Mouse (Mus musculus) stomach, embryonic 16.5 days (tissue): ENCODE measurements around the gene Zfp385b. TPM values are rescaled to one million over a fixed set of nuclear protein-coding genes. Genes with fewer than 3 reads are reported as not detected.
A peak's percentile ranks its signal among the peaks of the same experiment; 100 is the strongest.

Source experiments
- ATAC-seq: fragments of 200-750 bp; cut with Nextera tagmentation; 2 replicates; pipeline ENCODE4 v1.8.0; 2017; ENCODE audit warnings: moderate number of reproducible peaks, moderate TSS enrichment; ENCODE audit not compliant: insufficient read depth, low FRiP score
- H3K27ac ChIP-seq: fragments of 300-500 bp; sonication (generic); 2 replicates; pipeline ENCODE4 v1.5.1; 2014; ENCODE audit warnings: low read length
- H3K27me3 ChIP-seq: fragments of 300-500 bp; sonication (generic); 2 replicates; pipeline ENCODE4 v1.6.1; 2014; ENCODE audit warnings: low read length, control low read depth, mixed read lengths; ENCODE audit not compliant: control insufficient read depth, insufficient read depth
- H3K36me3 ChIP-seq: fragments of 300-500 bp; sonication (generic); 2 replicates; pipeline ENCODE4 v1.6.1; 2014; ENCODE audit warnings: low read length; ENCODE audit not compliant: control insufficient read depth, insufficient read depth
- H3K4me1 ChIP-seq: fragments of 300-500 bp; sonication (generic); 2 replicates; pipeline ENCODE4 v1.6.1; 2014; ENCODE audit warnings: low read length, control low read depth, mixed read lengths; ENCODE audit not compliant: control insufficient read depth, insufficient read depth
- H3K4me2 ChIP-seq: fragments of 300-500 bp; sonication (generic); 2 replicates; pipeline ENCODE4 v1.6.1; 2014; ENCODE audit warnings: low read depth, low read length, mixed read lengths
- H3K4me3 ChIP-seq: fragments of 300-500 bp; sonication (generic); replicated peaks from 2 replicates; pipeline ENCODE4 v1.5.1; 2014; ENCODE audit warnings: mild to moderate bottlenecking, low read length
- H3K9ac ChIP-seq: fragments of 300-500 bp; sonication (generic); 2 replicates; pipeline ENCODE4 v1.6.1; 2014; ENCODE audit warnings: low read length
- H3K9me3 ChIP-seq: fragments of 300-500 bp; sonication (generic); replicated peaks from 2 replicates; pipeline ENCODE4 v1.6.1; 2016; ENCODE audit warnings: low read length, control low read depth; ENCODE audit not compliant: control insufficient read depth
- WGBS: fragments of 180-500 bp; shearing (Covaris S2); extraction: QIAGEN DNeasy Blood & Tissue Kit; methylation state at CpG from one replicate; pipeline ENCODE4 v1.1.7; 2014; 5-methylcytosine and 5-hydroxymethylcytosine counted together
- polyA plus RNA-seq: library from polyadenylated mRNA; unstranded; fragments of >200 nt; fragmentation: Nextera tagmentation; extraction: Ambion mirVana; gene quantifications from 2 replicates; pipeline ENCODE4 v1.2.1, GENCODE M21; 2015

Gene Zfp385b
- polyA plus RNA-seq, 1 experiment from 2014 or later = 5.6 TPM

- Histone ChIP-seq H3K9me3 (no peaks in the 10 kb centered on the region), H3K27me3 (no peaks in the 10 kb centered on the region), H3K27ac (no peak overlapping the region), H3K4me3 (peak overlapping the region; percentile 27), H3K4me1 (no peaks in the 10 kb centered on the region), H3K4me2 (peak overlapping the region; percentile 49), H3K36me3 (no peaks in the 10 kb centered on the region), H3K9ac (peak overlapping the region; percentile 49; the same call in 1 of the 2 replicates)
- WGBS = 24% methylated on average over 19 of the region's 19 CpGs
- ATAC-seq = no peak
These were observed 116.4 kb downstream of the Zfp385b start for GRCm38 (mm10) chr2:77703080-77703479.

- Histone ChIP-seq H3K4me3 (no peak overlapping the region), H3K9ac (no peak overlapping the region), H3K27ac (no peak overlapping the region), H3K4me1 (no peaks in the 10 kb centered on the region), H3K27me3 (no peaks in the 10 kb centered on the region), H3K4me2 (no peak overlapping the region), H3K36me3 (no peaks in the 10 kb centered on the region), H3K9me3 (no peaks in the 10 kb centered on the region)
- WGBS = 75% methylated on average over 8 of the region's 8 CpGs
- ATAC-seq = no peak
These were observed 128.3 kb downstream of the Zfp385b start for GRCm38 (mm10) chr2:77691174-77691573.

DNA sequence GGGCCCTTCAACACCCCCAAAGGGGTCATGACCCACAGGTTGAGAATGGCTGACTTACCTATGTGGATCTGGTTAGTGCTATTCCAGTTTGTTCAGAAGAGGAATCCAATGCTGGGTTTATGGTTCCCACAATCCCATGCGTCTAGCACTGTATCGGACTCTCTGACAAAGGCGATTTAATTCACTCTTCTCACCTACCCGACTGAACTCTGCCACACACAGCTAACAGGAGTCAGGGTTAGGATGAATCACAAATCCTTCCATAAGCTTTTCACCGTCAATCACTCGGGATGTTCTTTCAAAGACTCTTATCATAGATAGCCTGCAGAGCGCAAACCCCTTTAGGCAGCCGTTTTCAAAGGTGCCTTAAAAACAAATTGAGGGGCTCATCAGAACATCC lies 129.1 kb downstream of the Zfp385b start:
- Histone ChIP-seq H3K9ac (no peak overlapping the region), H3K4me2 (no peak overlapping the region), H3K9me3 (no peaks in the 10 kb centered on the region), H3K4me3 (no peak overlapping the region), H3K36me3 (no peaks in the 10 kb centered on the region), H3K27ac (no peak overlapping the region), H3K27me3 (no peaks in the 10 kb centered on the region), H3K4me1 (no peaks in the 10 kb centered on the region)
- 75% methylated on average over 8 of the region's 8 CpGs for WGBS
- ATAC-seq = no peak

DNA sequence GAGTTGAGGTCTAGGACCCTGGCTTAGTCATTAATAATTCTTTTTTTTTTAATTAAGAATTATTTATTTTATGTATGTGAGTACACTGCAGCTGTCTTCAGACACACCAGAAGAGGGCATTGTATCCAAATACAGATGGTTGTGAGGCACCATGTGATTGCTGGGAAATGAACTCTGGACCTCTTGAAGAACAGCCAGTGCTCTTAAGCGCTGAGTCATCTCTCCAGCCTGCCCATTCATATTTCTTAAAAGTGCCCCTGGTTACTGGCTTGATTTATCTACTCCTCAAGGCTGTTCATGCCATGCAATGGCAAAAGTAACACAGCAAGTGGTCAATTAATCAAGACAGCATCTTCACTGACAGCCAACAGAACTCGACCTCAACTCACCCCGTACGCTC lies 130.8 kb downstream of the Zfp385b start:
- Histone ChIP-seq H3K4me3 (no peak overlapping the region), H3K9me3 (no peaks in the 10 kb centered on the region), H3K4me2 (no peak overlapping the region), H3K27ac (no peak overlapping the region), H3K4me1 (no peaks in the 10 kb centered on the region), H3K36me3 (no peaks in the 10 kb centered on the region), H3K27me3 (no peaks in the 10 kb centered on the region), H3K9ac (no peak overlapping the region)
- no peak for ATAC-seq
- WGBS = 76% methylated on average over 4 of the region's 4 CpGs

DNA sequence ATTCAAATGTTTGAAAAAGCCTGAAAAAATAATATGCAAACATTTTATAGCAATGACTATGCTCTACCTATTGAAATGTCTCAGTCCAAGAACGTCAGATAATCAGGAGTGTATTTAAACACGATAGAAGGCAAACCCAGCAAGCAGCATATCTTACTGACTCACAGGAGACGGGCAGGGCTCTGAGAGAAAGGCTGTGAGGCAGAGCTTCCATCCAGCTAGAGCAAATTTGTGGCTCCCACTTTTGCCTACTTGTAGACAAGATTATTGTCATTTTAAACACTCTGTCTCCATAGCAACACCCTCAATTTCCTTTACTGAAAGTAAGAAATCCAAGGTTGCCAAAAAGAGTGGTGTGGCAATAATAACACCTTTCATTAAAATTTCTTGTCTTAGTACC lies 135.4 kb downstream of the Zfp385b start:
- Histone ChIP-seq H3K4me3 (no peak overlapping the region), H3K36me3 (no peaks in the 10 kb centered on the region), H3K27ac (no peak overlapping the region), H3K9me3 (no peaks in the 10 kb centered on the region), H3K27me3 (no peaks in the 10 kb centered on the region), H3K9ac (no peak overlapping the region), H3K4me2 (no peak overlapping the region), H3K4me1 (no peaks in the 10 kb centered on the region)
- ATAC-seq = no peak
- WGBS = 54% methylated on average over 3 of the region's 3 CpGs

- 77% methylated on average over 5 of the region's 5 CpGs for WGBS
- no peak overlapping the region for H3K4me3 ChIP-seq
- H3K27ac ChIP-seq = no peak overlapping the region
- no peaks in the 10 kb centered on the region for H3K4me1 ChIP-seq
- no peak for ATAC-seq
- no peak overlapping the region for H3K9ac ChIP-seq
- H3K4me2 ChIP-seq = no peak overlapping the region
- no peaks in the 10 kb centered on the region for H3K27me3 ChIP-seq
- no peaks in the 10 kb centered on the region for H3K36me3 ChIP-seq
- no peaks in the 10 kb centered on the region for H3K9me3 ChIP-seq
These were observed 137.2 kb downstream of the Zfp385b start for GRCm38 (mm10) chr2:77682205-77682604.

DNA sequence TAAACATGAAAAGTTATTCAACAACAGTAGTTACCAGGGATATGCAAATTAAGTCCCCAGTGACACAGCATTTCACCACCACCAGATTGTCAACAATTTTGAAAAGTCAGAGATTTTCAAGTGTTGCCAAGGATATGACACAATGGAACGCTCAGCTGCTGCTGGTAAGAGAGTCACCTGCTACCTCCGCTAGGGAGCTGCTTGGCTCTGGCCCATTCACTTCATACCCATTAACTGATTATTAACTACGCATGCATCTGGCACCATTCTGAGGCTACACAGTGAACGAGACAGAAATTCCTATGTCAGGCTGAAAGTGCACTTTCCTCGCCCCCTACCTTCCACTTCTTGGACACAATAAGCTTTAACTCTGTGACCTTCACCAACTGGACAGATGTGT lies 137.7 kb downstream of the Zfp385b start:
- ATAC-seq = no peak
- Histone ChIP-seq H3K9ac (no peak overlapping the region), H3K27ac (no peak overlapping the region), H3K4me1 (no peaks in the 10 kb centered on the region), H3K9me3 (no peaks in the 10 kb centered on the region), H3K27me3 (no peaks in the 10 kb centered on the region), H3K4me3 (no peak overlapping the region), H3K36me3 (no peaks in the 10 kb centered on the region), H3K4me2 (no peak overlapping the region)
- WGBS = 71% methylated on average over 5 of the region's 5 CpGs

- H3K9ac ChIP-seq = no peak overlapping the region
- no peak for ATAC-seq
- H3K4me2 ChIP-seq = no peak overlapping the region
- H3K4me1 ChIP-seq = no peaks in the 10 kb centered on the region
- WGBS = 83% methylated on average over 10 of the region's 10 CpGs
- H3K4me3 ChIP-seq = no peak overlapping the region
- H3K36me3 ChIP-seq = no peaks in the 10 kb centered on the region
- no peaks in the 10 kb centered on the region for H3K9me3 ChIP-seq
- H3K27ac ChIP-seq = no peak overlapping the region
- H3K27me3 ChIP-seq = no peaks in the 10 kb centered on the region
These were observed 145.7 kb downstream of the Zfp385b start for GRCm38 (mm10) chr2:77673770-77674169.

DNA sequence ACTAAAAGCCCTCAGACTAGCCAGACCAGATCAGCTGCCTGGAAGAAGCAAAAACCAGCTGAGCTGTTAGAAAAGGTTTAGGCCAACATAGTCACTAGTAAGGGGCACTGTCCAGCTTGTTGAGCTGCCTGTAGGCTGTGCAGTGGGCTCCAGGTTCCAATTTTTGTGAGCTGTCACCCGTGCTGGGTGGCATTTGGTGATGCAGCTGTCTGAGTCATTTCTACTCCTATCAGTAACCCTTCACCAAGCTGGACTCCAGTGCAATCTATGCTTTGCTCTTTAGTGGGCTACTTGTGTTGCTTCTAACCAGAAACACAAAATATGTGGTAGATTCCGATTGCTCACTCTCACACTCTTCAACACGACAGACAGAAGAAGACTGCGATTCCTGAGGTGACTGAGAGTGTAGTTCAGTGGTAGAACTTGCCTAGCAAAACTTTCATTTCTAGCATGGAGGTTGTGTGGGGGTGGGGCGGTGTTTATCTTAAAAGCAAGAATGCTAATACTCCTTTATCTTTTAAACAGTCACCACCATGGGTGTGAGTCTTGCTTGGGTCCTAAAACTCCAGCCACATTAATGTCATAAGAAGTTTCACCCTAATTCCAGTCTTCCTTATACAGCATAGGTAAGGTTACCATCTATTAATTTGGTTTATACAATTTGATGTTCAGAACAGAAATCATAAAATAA lies 147.1 kb downstream of the Zfp385b start:
- H3K36me3 ChIP-seq = no peaks in the 10 kb centered on the region
- WGBS = 83% methylated on average over 5 of the region's 5 CpGs
- no peak for ATAC-seq

More for the DNA sequence above, 147.1 kb downstream of the Zfp385b start:
- Histone ChIP-seq H3K9me3 (no peaks in the 10 kb centered on the region), H3K27me3 (no peaks in the 10 kb centered on the region), H3K4me2 (no peak overlapping the region), H3K4me3 (no peak overlapping the region), H3K4me1 (no peaks in the 10 kb centered on the region), H3K9ac (no peak overlapping the region), H3K27ac (no peak overlapping the region)
